Mouse (Mus musculus) cortical plate, adult 2 months (tissue): ENCODE results near the gene Gm10974.

ENCODE experiments used
- CTCF ChIP-seq: fragments of 200-500 bp; IDR thresholded peaks from 2 replicates; pipeline ENCODE4 v1.5.1; 2011; ENCODE audit warnings: mild to moderate bottlenecking, control low read depth, low read length; ENCODE audit not compliant: insufficient read depth; ENCODE audit errors: extremely low read depth
- POLR2A ChIP-seq: fragments of 200-500 bp; IDR thresholded peaks from 2 replicates; pipeline ENCODE4 v1.6.1; 2011; ENCODE audit warnings: mild to moderate bottlenecking, low read length, control low read depth; ENCODE audit not compliant: insufficient read depth; ENCODE audit errors: extremely low read depth

DNA sequence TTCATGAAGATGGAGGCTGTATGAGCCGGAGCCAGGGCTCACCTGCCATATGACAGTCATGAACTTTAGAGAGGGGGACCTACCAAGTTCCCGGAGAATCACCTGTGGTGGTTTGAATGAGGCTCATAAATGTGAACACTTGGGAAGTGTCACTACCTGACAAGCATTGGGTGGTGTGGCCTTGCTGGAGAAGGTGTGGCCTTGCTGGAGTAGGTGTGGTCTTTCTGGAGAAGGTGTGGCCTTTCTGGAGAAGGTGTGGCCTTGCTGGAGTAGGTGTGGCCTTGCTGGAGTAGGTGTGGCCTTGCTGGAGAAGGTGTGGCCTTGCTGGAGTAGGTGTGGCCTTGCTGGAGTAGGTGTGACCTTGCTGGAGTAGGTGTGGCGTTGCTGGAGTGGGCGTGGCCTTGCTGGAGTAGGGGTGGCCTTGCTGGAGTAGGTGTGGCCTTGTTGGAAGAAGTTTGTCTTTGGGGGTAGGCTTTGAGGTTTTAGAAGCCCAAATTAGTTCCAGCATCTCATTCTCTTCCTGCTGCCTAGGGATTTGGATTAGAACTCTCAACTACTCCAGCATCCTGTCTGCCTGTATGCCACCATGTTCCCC is 31.7 kb upstream of the Gm10974 start:
- TF ChIP-seq POLR2A = no peak
- TF ChIP-seq CTCF = no peak
